Mouse (Mus musculus) monocyte, adult 5-6 weeks (primary cell): Measurements from ENCODE around the gene Gm14085. TPM values are rescaled to one million over a fixed set of nuclear protein-coding genes. Genes with fewer than 3 reads are reported as not detected.

Experiments used
- ATAC-seq: fragments of 153-309, 156-312 bp; replicated peaks from 2 replicates; pipeline ENCODE4 v1.8.0; 2017; ENCODE audit warnings: mild to moderate bottlenecking; ENCODE audit not compliant: low TSS enrichment, insufficient number of reproducible peaks, severe bottlenecking, poor library complexity, low FRiP score
- total RNA-seq: library from RNA; stranded (forward); fragments of 200-1000, 200-491, 200-594 nt; gene quantifications from 3 replicates; pipeline ENCODE4 v1.2.3, GENCODE M21; 2017

Gene Gm14085
- total RNA-seq, 1 experiment from 2014 or later, result 1.1 TPM

DNA sequence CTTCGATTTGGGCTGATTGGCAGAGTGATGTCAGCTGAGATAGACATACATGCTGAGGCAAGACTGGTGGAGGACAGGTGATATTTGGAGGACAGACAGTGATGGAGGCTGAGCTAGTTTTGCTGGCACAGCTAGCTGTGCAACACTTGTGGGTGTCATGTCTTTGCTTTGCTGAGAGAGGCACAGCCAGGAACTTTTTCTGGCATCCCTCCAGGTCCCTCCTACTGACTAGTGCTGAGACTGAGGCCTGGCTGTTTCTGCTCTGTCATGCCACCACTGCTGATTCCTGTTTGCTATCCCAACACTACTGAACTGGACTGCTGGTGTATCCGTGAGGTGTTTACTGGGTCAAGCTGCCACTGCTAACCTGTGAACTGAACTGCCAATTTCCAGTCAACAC lies 48.6 kb downstream of the Gm14085 start:
- no peak for ATAC-seq

DNA sequence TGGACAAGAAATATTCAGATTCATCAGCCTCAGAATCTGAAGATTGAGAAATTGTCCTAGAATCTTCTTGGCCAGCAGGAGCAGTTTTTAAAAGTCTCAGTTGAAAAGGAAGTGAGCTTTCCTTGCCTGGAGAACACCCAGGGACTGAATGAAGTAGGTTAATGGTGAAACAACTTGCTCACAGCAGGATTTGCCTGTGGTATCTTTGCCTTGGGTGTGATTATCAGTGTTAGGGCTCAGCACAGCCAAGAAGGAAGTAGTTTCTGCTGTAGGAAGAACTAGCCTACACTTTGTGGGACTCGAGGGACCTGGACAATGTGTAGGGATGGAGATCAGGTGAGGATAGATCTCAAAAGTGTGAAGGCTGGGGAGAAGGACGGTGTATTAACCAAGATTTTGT lies 49.9 kb downstream of the Gm14085 start:
- no peak for ATAC-seq

DNA sequence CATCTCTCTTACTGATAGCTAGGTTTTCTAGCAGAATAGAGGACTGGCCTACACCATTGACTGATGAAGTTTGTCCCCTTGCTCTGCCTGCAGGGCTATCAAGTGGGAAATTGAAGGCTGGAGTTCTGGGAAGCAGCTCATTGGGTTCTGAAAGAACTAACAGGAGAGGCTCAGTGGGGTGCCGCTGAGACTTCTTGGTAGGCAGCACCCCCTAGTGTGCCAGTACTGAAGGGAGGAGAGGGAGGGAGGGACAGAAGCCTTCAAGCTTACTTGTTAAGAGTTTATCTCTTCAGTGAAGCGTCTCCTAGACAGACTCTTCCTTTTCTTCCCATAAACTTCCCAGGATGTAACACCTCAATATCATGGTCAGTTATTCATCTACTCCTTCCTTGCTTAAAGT lies 73.6 kb downstream of the Gm14085 start:
- ATAC-seq, result 0 out of 2 replicates have a peak, but pooled peaks have one; percentile 47

DNA sequence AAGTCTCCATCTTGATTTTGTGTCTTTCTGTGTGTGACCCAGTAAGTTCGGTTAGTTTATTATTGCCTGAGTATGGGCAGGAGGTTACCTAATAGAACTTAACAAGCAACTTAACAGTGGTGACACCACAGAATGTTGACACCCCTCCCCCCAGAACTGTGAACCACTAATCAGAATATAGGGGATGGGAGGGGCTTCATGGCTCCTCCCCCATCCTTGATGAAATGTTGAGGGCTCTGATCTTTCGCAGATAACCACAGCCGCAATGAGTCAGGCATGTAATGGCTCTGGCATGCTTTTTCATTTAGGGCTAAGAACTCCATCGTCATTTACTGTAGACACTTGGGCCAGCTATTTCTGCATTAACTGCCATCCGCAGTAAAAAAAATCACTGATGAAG lies 76.5 kb downstream of the Gm14085 start:
- peak; percentile 59 for ATAC-seq

DNA sequence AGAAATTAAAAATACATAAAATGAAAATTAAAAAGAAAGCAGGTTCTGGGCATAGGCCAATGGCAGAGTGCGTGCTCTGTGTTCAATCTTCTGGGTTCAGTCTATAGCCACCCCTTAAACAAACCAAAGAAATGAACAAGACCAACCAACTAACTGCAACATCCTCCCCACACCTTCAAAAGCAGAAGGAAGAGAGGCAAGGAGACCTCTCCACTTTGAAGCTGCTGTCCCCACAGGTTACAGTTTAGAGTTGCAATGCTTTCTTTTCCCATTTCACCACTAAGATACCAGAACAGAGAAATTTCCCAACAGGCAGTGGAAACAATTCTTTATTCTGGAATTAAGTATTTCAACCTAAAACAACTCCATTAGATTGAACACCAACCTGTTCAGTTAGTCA lies 77.5 kb downstream of the Gm14085 start:
- no peak for ATAC-seq

DNA sequence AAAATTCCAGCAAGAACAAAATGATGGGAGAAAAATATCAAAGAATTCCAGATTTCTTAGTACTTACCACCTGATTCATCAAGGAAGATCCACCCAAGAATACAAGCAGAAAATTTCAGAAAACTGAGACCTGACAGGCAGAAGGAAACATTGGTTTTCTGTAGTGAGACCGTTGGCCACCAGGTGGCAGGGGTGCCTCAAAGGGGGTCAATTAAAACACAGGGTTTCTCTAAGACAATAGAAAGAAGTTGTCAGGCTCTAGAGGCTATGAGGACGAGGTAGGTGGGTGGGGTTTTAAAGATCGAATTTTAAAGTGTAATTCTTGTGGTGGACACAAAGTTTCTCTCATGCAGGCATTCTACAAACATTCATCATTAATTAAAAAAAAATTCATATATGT lies 84.7 kb downstream of the Gm14085 start:
- ATAC-seq, result peak; percentile 63

DNA sequence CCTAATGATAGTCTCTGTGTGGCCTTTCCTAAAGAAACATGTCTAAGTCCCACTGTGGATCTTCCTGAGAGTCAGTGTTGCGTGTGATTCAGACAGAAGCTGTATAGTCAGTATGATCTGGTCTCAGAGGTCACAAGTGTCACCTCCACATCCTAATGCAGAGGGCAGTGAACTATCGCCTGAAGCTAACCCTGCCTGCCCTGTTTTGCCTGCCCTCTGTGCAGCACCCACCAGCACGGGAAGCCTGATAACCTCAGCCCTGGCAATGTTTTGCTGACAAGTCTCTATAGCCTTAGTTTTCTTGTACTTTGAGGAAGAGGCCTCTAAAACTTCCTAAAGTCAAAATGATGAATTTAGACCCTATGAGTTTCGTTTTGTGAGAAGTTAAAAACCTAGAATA lies 85.7 kb downstream of the Gm14085 start:
- no peak for ATAC-seq

DNA sequence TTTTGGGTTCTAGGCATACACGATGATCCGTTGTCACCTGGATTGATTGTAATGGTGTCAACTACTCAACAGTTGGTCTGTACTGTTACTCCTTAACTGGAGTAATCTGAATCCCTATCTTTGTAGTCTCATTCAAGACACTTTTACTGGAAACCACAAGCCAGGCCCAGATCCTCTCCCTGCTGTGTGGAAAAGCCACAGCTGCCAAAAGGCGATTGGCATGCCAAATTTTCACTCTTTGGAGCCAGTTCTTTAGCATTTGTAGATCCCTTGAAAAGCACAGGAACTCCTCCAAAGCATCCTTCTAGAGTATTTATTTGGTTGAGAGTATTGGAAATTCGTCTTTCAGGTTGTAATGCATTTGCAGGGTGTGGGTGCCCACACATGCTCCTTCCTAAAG lies 86.6 kb downstream of the Gm14085 start:
- no peak for ATAC-seq

DNA sequence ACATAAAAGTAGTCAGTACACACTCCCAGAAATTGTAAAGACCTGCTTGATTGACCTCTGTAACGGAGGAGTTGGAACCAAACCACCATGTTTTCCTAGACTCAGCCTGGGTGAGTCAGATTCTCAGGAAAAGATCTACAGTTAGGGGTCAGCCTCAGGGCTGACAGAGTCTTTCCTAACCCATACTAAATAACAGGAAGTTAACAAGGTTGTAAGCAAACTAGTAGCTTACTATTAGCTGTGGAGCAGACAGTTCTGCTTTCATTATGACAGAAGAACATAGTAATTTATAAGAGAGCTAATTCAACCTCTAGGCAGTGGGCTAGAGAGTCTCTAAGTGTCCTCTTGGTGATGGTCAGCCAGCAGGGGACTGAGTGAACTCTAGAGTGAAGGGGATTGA lies 87.7 kb downstream of the Gm14085 start:
- peak; percentile 66 for ATAC-seq

DNA sequence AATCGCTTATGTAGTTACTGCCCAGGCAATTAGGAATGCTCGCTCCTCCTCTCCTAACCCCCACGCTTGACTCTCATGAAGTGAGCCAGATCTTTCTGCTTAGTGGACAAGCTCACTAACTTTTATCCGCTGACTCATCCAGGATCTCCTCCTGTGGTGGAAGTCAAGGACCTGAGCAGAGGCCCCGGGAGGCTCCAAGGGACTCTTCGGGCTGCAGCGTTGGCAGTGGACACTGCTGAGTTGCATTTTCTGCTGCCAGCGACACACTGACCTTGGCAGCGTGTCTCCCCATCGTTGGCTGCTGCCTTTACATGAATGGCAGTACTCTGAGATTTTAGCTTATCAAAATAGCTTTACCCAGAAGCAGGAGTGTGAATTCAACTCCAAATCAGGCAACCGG lies 90.7 kb downstream of the Gm14085 start:
- ATAC-seq, result no peak

DNA sequence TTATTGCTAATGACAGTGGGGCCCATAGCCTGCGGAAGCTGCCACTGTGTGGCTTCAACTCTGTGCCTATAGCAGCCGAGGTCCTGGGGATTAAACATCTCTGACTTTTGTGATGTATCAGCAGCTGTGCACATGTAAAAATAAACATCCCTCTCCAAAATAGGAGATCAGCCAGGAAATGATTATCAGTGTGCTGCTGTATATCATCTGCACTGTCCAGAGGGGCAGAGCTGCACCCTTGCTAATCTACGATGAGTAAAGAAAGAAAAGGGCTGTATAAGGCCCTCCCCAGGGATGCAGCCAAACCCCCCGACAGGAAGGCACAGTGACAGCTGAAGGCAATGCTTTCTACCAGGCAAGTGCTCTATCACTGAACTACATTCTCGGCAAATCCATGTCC lies 91.6 kb downstream of the Gm14085 start:
- ATAC-seq, result no peak

DNA sequence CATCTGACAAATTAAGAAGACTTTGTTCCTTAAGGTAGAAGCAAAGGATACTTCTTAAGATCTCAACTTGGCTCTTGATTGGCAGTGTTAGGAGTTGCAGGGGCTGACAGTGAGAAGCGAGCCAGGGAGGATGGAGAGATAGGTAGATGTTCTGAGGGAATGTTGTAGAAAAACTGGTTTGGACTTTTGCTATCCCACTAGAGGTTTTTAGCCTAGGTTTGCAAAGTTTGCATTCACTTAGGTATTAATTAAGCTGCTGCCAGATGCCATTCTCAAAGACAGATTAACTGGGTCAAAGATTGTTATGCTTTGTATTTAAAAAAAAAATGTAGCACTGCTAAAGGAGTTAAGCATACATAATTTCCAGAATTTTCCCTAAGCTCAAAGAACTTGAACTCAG lies 92.6 kb downstream of the Gm14085 start:
- no peak for ATAC-seq

Other genes starting within 250 kb of the Gm14085 start
- not detected in 3 replicates for gene Duox2, start 186.5 kb upstream of the Gm14085 start, total RNA-seq
- not detected in 3 replicates for gene Duoxa2, start 186.0 kb upstream of the Gm14085 start, total RNA-seq
- gene Duoxa1, start 171.2 kb upstream of the Gm14085 start, total RNA-seq, result not detected in 3 replicates
- gene Duox1, start 169.3 kb upstream of the Gm14085 start, total RNA-seq, result not detected in 3 replicates
- 0.78 to 3.5 TPM (median 1.3 TPM) in 3 replicates for gene Shf, start 115.8 kb upstream of the Gm14085 start, total RNA-seq
- 49.1 to 75.5 TPM (median 56.6 TPM) in 3 replicates for gene Slc28a2, start 58.5 kb upstream of the Gm14085 start, total RNA-seq
- gene Gatm, start 126.4 kb downstream of the Gm14085 start, total RNA-seq, result 0.75 to 0.97 TPM (median 0.95 TPM) in 3 replicates
- 3.2 to 7.8 TPM in 2 of 3 replicates, not detected in the other for gene AA467197, start 152.0 kb downstream of the Gm14085 start, total RNA-seq
- 1.1 to 3.7 TPM (median 1.6 TPM) in 3 replicates for gene Slc30a4, start 217.7 kb downstream of the Gm14085 start, total RNA-seq